Mouse (Mus musculus): ENCODE measurements around the gene Tln2. TPM values are rescaled to one million over a fixed set of nuclear protein-coding genes. Genes with fewer than 3 reads are reported as not detected.
A peak's percentile ranks its signal among the peaks of the same experiment; 100 is the strongest.

Tln2 gene
- polyA plus RNA-seq, 1 experiment from 2014 or later: 19.3 TPM

GRCm38 (mm10) chr9:67348983-67349382 is 210.5 kb downstream of the Tln2 start:
- Histone ChIP-seq H3K9ac (replicated peaks; ENCODE audit: low read length) (no peak overlapping the region), H3K4me2 (ENCODE audit: low read length) (no peak overlapping the region), H3K36me3 (ENCODE audit: control insufficient read depth, insufficient read depth, low read length) (no peaks in the 10 kb centered on the region), H3K27me3 (ENCODE audit: control insufficient read depth, insufficient read depth, low read length) (no peaks in the 10 kb centered on the region), H3K4me3 (replicated peaks; ENCODE audit: low read depth, low read length) (no peak overlapping the region), H3K27ac (replicated peaks; ENCODE audit: low read depth, low read length) (no peak overlapping the region), H3K9me3 (ENCODE audit: control insufficient read depth, low read length) (no peaks in the 10 kb centered on the region), H3K4me1 (ENCODE audit: control insufficient read depth, insufficient read depth, low read length) (no peaks in the 10 kb centered on the region)
- ATAC-seq (ENCODE audit: low FRiP score, low TSS enrichment) (no peak), DNase-seq (peak; percentile 38)
- 91% methylated on average over 7 of the region's 7 CpGs for WGBS

GRCm38 (mm10) chr9:67347184-67347583 is 212.3 kb downstream of the Tln2 start:
- H3K9ac ChIP-seq (replicated peaks; ENCODE audit: low read length): no peak overlapping the region
- H3K4me2 ChIP-seq (ENCODE audit: low read length): no peak overlapping the region
- DNase-seq: no peak
- no peak overlapping the region for H3K4me3 ChIP-seq (replicated peaks; ENCODE audit: low read depth, low read length)
- no peaks in the 10 kb centered on the region for H3K9me3 ChIP-seq (ENCODE audit: control insufficient read depth, low read length)
- H3K36me3 ChIP-seq (ENCODE audit: control insufficient read depth, insufficient read depth, low read length): no peaks in the 10 kb centered on the region
- no peaks in the 10 kb centered on the region for H3K4me1 ChIP-seq (ENCODE audit: control insufficient read depth, insufficient read depth, low read length)
- WGBS: 85% methylated on average over 5 of the region's 5 CpGs
- no peak overlapping the region for H3K27ac ChIP-seq (replicated peaks; ENCODE audit: low read depth, low read length)
- ATAC-seq (ENCODE audit: low FRiP score, low TSS enrichment): no peak
- no peaks in the 10 kb centered on the region for H3K27me3 ChIP-seq (ENCODE audit: control insufficient read depth, insufficient read depth, low read length)

GRCm38 (mm10) chr9:67331281-67331680 is 228.2 kb downstream of the Tln2 start:
- Histone ChIP-seq H3K4me1 (ENCODE audit: control insufficient read depth, insufficient read depth, low read length) (no peaks in the 10 kb centered on the region), H3K27ac (replicated peaks; ENCODE audit: low read depth, low read length) (no peak overlapping the region), H3K27me3 (ENCODE audit: control insufficient read depth, insufficient read depth, low read length) (no peaks in the 10 kb centered on the region), H3K9ac (replicated peaks; ENCODE audit: low read length) (no peak overlapping the region), H3K4me3 (replicated peaks; ENCODE audit: low read depth, low read length) (no peak overlapping the region), H3K36me3 (ENCODE audit: control insufficient read depth, insufficient read depth, low read length) (no peaks in the 10 kb centered on the region), H3K9me3 (ENCODE audit: control insufficient read depth, low read length) (no peaks in the 10 kb centered on the region), H3K4me2 (ENCODE audit: low read length) (no peak overlapping the region)
- ATAC-seq (ENCODE audit: low FRiP score, low TSS enrichment) (no peak), DNase-seq (no peak)
- 86% methylated on average over 3 of the region's 3 CpGs for WGBS

GRCm38 (mm10) chr9:67328451-67328850 is 231.1 kb downstream of the Tln2 start:
- H3K27me3 ChIP-seq (ENCODE audit: control insufficient read depth, insufficient read depth, low read length): no peaks in the 10 kb centered on the region
- 93% methylated on average over 3 of the region's 3 CpGs for WGBS
- H3K4me2 ChIP-seq (ENCODE audit: low read length): no peak overlapping the region
- H3K36me3 ChIP-seq (ENCODE audit: control insufficient read depth, insufficient read depth, low read length): no peaks in the 10 kb centered on the region
- no peaks in the 10 kb centered on the region for H3K4me1 ChIP-seq (ENCODE audit: control insufficient read depth, insufficient read depth, low read length)
- no peaks in the 10 kb centered on the region for H3K9me3 ChIP-seq (ENCODE audit: control insufficient read depth, low read length)
- DNase-seq: no peak
- ATAC-seq (ENCODE audit: low FRiP score, low TSS enrichment): no peak
- no peak overlapping the region for H3K4me3 ChIP-seq (replicated peaks; ENCODE audit: low read depth, low read length)
- H3K27ac ChIP-seq (replicated peaks; ENCODE audit: low read depth, low read length): no peak overlapping the region
- no peak overlapping the region for H3K9ac ChIP-seq (replicated peaks; ENCODE audit: low read length)

- DNase-seq (peak; percentile 36), ATAC-seq (ENCODE audit: low FRiP score, low TSS enrichment) (no peak)
- Histone ChIP-seq H3K4me1 (ENCODE audit: control insufficient read depth, insufficient read depth, low read length) (no peaks in the 10 kb centered on the region), H3K36me3 (ENCODE audit: control insufficient read depth, insufficient read depth, low read length) (no peaks in the 10 kb centered on the region), H3K9ac (replicated peaks; ENCODE audit: low read length) (no peak overlapping the region), H3K27ac (replicated peaks; ENCODE audit: low read depth, low read length) (no peak overlapping the region), H3K9me3 (ENCODE audit: control insufficient read depth, low read length) (no peaks in the 10 kb centered on the region), H3K27me3 (ENCODE audit: control insufficient read depth, insufficient read depth, low read length) (no peaks in the 10 kb centered on the region), H3K4me2 (ENCODE audit: low read length) (no peak overlapping the region), H3K4me3 (replicated peaks; ENCODE audit: low read depth, low read length) (no peak overlapping the region)
- 87% methylated on average over 6 of the region's 6 CpGs for whole genome bisulfite sequencing
Measured at GRCm38 (mm10) chr9:67321886-67322285, 237.6 kb downstream of the Tln2 start.

GRCm38 (mm10) chr9:67315356-67315755 is 244.1 kb downstream of the Tln2 start:
- DNase-seq: peak; percentile 75
- no peaks in the 10 kb centered on the region for H3K9me3 ChIP-seq (ENCODE audit: control insufficient read depth, low read length)
- H3K9ac ChIP-seq (replicated peaks; ENCODE audit: low read length): no peak overlapping the region
- no peaks in the 10 kb centered on the region for H3K27me3 ChIP-seq (ENCODE audit: control insufficient read depth, insufficient read depth, low read length)
- H3K4me3 ChIP-seq (replicated peaks; ENCODE audit: low read depth, low read length): no peak overlapping the region
- no peaks in the 10 kb centered on the region for H3K36me3 ChIP-seq (ENCODE audit: control insufficient read depth, insufficient read depth, low read length)
- ATAC-seq (ENCODE audit: low FRiP score, low TSS enrichment): no peak
- WGBS: 5% methylated on average over 3 of the region's 3 CpGs
- H3K4me2 ChIP-seq (ENCODE audit: low read length): no peak overlapping the region
- H3K4me1 ChIP-seq (ENCODE audit: control insufficient read depth, insufficient read depth, low read length): no peaks in the 10 kb centered on the region
- H3K27ac ChIP-seq (replicated peaks; ENCODE audit: low read depth, low read length): no peak overlapping the region

- WGBS: 81% methylated on average over 6 of the region's 6 CpGs
- ATAC-seq (ENCODE audit: low FRiP score, low TSS enrichment): no peak
Measured at GRCm38 (mm10) chr9:67304992-67305391, 254.5 kb downstream of the Tln2 start.

GRCm38 (mm10) chr9:67303986-67304385 is 255.5 kb downstream of the Tln2 start:
- DNase-seq: no peak
- H3K36me3 ChIP-seq (ENCODE audit: control insufficient read depth, insufficient read depth, low read length): no peaks in the 10 kb centered on the region
- no peak for ATAC-seq (ENCODE audit: low FRiP score, low TSS enrichment)

More at GRCm38 (mm10) chr9:67304992-67305391, 254.5 kb downstream of the Tln2 start:
- Histone ChIP-seq H3K27me3 (ENCODE audit: control insufficient read depth, insufficient read depth, low read length) (no peaks in the 10 kb centered on the region), H3K9ac (replicated peaks; ENCODE audit: low read length) (no peak overlapping the region), H3K4me1 (ENCODE audit: control insufficient read depth, insufficient read depth, low read length) (no peaks in the 10 kb centered on the region), H3K4me2 (ENCODE audit: low read length) (no peak overlapping the region), H3K27ac (replicated peaks; ENCODE audit: low read depth, low read length) (no peak overlapping the region), H3K9me3 (ENCODE audit: control insufficient read depth, low read length) (no peaks in the 10 kb centered on the region), H3K4me3 (replicated peaks; ENCODE audit: low read depth, low read length) (no peak overlapping the region), H3K36me3 (ENCODE audit: control insufficient read depth, insufficient read depth, low read length) (no peaks in the 10 kb centered on the region)
- no peak for DNase-seq

GRCm38 (mm10) chr9:67303038-67303437 is 256.5 kb downstream of the Tln2 start:
- H3K4me3 ChIP-seq (replicated peaks; ENCODE audit: low read depth, low read length): no peak overlapping the region
- no peak overlapping the region for H3K4me2 ChIP-seq (ENCODE audit: low read length)
- no peak for ATAC-seq (ENCODE audit: low FRiP score, low TSS enrichment)
- H3K9me3 ChIP-seq (ENCODE audit: control insufficient read depth, low read length): no peaks in the 10 kb centered on the region
- H3K27me3 ChIP-seq (ENCODE audit: control insufficient read depth, insufficient read depth, low read length): no peaks in the 10 kb centered on the region
- no peak for DNase-seq
- no peaks in the 10 kb centered on the region for H3K36me3 ChIP-seq (ENCODE audit: control insufficient read depth, insufficient read depth, low read length)
- H3K4me1 ChIP-seq (ENCODE audit: control insufficient read depth, insufficient read depth, low read length): no peaks in the 10 kb centered on the region
- no peak overlapping the region for H3K9ac ChIP-seq (replicated peaks; ENCODE audit: low read length)
- H3K27ac ChIP-seq (replicated peaks; ENCODE audit: low read depth, low read length): no peak overlapping the region

More at GRCm38 (mm10) chr9:67303986-67304385, 255.5 kb downstream of the Tln2 start:
- Histone ChIP-seq H3K4me2 (ENCODE audit: low read length) (no peak overlapping the region), H3K27ac (replicated peaks; ENCODE audit: low read depth, low read length) (no peak overlapping the region), H3K9me3 (ENCODE audit: control insufficient read depth, low read length) (no peaks in the 10 kb centered on the region), H3K9ac (replicated peaks; ENCODE audit: low read length) (no peak overlapping the region), H3K27me3 (ENCODE audit: control insufficient read depth, insufficient read depth, low read length) (no peaks in the 10 kb centered on the region), H3K4me3 (replicated peaks; ENCODE audit: low read depth, low read length) (no peak overlapping the region), H3K4me1 (ENCODE audit: control insufficient read depth, insufficient read depth, low read length) (no peaks in the 10 kb centered on the region)

All from midbrain, embryonic 14.5 days (tissue).